Mouse (Mus musculus) hindbrain, embryonic 10.5 days (tissue): Measurements from ENCODE around the gene Ctsw. TPM values are rescaled to one million over a fixed set of nuclear protein-coding genes. Genes with fewer than 3 reads are reported as not detected.
"Not testable (repeated sequence)": the region's sequence is repeated elsewhere in the genome, so short reads cannot be mapped to it uniquely, and the experiment has no call there.

Experiments used
- DNase-seq: peaks from one replicate; pipeline ENCODE4 v3.0.0-alpha.2; 2017; ENCODE audit warnings: low spot score
- H3K27ac ChIP-seq: fragments of 300-500 bp; sonication (generic); 2 replicates; pipeline ENCODE4 v1.5.1; 2016; ENCODE audit warnings: mild to moderate bottlenecking, moderate library complexity
- H3K27me3 ChIP-seq: fragments of 300-500 bp; sonication (generic); 2 replicates; pipeline ENCODE4 v1.6.1; 2016; ENCODE audit warnings: mild to moderate bottlenecking; ENCODE audit not compliant: poor library complexity, insufficient read depth, severe bottlenecking
- H3K36me3 ChIP-seq: fragments of 300-500 bp; sonication (generic); 2 replicates; pipeline ENCODE4 v1.6.1; 2016; ENCODE audit warnings: mild to moderate bottlenecking, moderate library complexity
- H3K4me1 ChIP-seq: fragments of 300-500 bp; sonication (generic); replicated peaks from 2 replicates; pipeline ENCODE4 v1.6.1; 2016; ENCODE audit warnings: mild to moderate bottlenecking
- H3K4me3 ChIP-seq: fragments of 300-500 bp; sonication (generic); 2 replicates; pipeline ENCODE4 v1.5.1; 2016; ENCODE audit warnings: mild to moderate bottlenecking, moderate library complexity
- H3K9me3 ChIP-seq: fragments of 300-500 bp; sonication (generic); 2 replicates; pipeline ENCODE4 v1.6.1; 2016; ENCODE audit warnings: mild to moderate bottlenecking, moderate library complexity
- WGBS: fragments of 180-500 bp; shearing (Covaris S2); methylation state at CpG from one replicate; pipeline ENCODE4 v1.1.7; 2016; 5-methylcytosine and 5-hydroxymethylcytosine counted together
- polyA plus RNA-seq: library from polyadenylated mRNA; unstranded; fragments of >200 nt; fragmentation: Nextera tagmentation; extraction: Ambion mirVana; gene quantifications from 2 replicates; pipeline ENCODE4 v1.2.1, GENCODE M21; 2016

Ctsw gene
- polyA plus RNA-seq, 1 experiment from 2014 or later: 3.0 TPM

DNA sequence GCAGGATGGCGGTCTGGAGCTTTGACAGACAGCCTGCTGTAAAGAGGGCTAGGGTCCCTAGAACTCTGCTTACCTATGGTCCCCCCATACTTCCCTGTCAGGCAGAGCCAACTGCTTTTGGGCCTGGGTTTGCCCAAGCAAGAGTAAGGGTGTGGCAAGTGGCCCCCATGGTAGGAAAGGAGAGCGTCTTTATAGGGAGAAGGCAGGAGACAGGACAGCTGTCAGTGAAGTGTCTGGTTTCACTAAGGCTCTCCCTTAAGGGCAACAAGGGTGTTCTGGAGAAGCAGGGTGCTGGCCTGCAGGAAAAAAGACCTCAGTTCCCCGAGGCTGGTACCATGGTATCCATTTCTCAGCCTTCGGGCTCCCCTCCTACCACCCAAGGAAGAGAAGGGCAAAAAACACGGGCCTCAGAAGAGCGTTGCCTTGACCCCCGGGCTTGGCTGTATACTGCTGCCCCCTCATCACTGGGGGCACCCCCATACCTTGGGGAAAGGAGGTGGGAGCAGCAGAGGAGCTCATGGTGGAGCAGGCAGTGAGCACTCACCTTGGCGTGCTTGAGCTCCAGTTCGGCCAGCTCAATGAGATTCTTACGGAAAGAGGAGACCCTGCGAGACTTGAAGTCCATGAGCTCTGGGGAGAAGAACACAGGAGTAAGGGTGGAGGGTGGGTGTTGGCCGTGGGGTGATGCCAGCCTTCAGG is 27.2 kb upstream of the Ctsw start:
- no peaks in the 10 kb centered on the region for H3K27me3 ChIP-seq
- peaks cover 21% of the 10 kb centered on the region for H3K4me1 ChIP-seq
- WGBS: 84% methylated on average over 12 of the region's 12 CpGs
- peak overlapping the region; percentile 20 for H3K4me3 ChIP-seq
- no peak overlapping the region for H3K27ac ChIP-seq
- no peak for DNase-seq
- no peaks in the 10 kb centered on the region for H3K9me3 ChIP-seq
- H3K36me3 ChIP-seq: peaks cover 69% of the 10 kb centered on the region

- peaks cover 69% of the 10 kb centered on the region for H3K36me3 ChIP-seq
- no peak overlapping the region for H3K27ac ChIP-seq
- H3K27me3 ChIP-seq: no peaks in the 10 kb centered on the region
- peaks cover 31% of the 10 kb centered on the region for H3K4me1 ChIP-seq
- no peak for DNase-seq
- 82% methylated on average over 3 of the region's 3 CpGs for WGBS
- H3K4me3 ChIP-seq: no peak overlapping the region
- H3K9me3 ChIP-seq: no peaks in the 10 kb centered on the region
Observed at GRCm38 (mm10) chr19:5494314-5494713, 26.0 kb upstream of the Ctsw start.

GRCm38 (mm10) chr19:5493301-5493721 is 25.0 kb upstream of the Ctsw start:
- H3K4me3 ChIP-seq: peak overlapping the region; percentile 18; the same call in 1 of the 2 replicates
- H3K27me3 ChIP-seq, H3K9me3 ChIP-seq, DNase-seq, H3K27ac ChIP-seq: not testable (repeated sequence)
- H3K36me3 ChIP-seq: peaks cover 63% of the 10 kb centered on the region
- WGBS: 75% methylated on average over 9 of the region's 9 CpGs
- peaks cover 41% of the 10 kb centered on the region for H3K4me1 ChIP-seq

- H3K36me3 ChIP-seq: peaks cover 57% of the 10 kb centered on the region
- H3K27ac ChIP-seq: no peak overlapping the region
- H3K9me3 ChIP-seq: no peaks in the 10 kb centered on the region
- no peaks in the 10 kb centered on the region for H3K27me3 ChIP-seq
- DNase-seq: no peak
- 89% methylated on average over 4 of the region's 4 CpGs for WGBS
- H3K4me3 ChIP-seq: no peak overlapping the region; the same call in 1 of the 2 replicates
- H3K4me1 ChIP-seq: peaks cover 44% of the 10 kb centered on the region
Observed at GRCm38 (mm10) chr19:5492641-5493040, 24.3 kb upstream of the Ctsw start.

- WGBS: under 1% methylated on average over 59 of the region's 59 CpGs
- peaks cover 48% of the 10 kb centered on the region for H3K36me3 ChIP-seq
- H3K27ac ChIP-seq: peak overlapping the region; percentile 99
- H3K4me1 ChIP-seq: peaks cover 59% of the 10 kb centered on the region
- no peaks in the 10 kb centered on the region for H3K9me3 ChIP-seq
- H3K27me3 ChIP-seq: no peaks in the 10 kb centered on the region
- DNase-seq: peak; percentile 81
- H3K4me3 ChIP-seq: peak overlapping the region; percentile 99
Observed at GRCm38 (mm10) chr19:5490898-5491708, 22.8 kb upstream of the Ctsw start.

GRCm38 (mm10) chr19:5490313-5490897 is 22.1 kb upstream of the Ctsw start, which contains the start of gene Cfl1:
Cfl1 (plus strand) TSS chr19:5490455.
- Histone ChIP-seq H3K9me3 (no peaks in the 10 kb centered on the region), H3K27ac (peak within 1 kb of the TSS; percentile 99), H3K4me1 (peaks cover 57% of the 10 kb centered on the region), H3K36me3 (peaks cover 48% of the 10 kb centered on the region), H3K4me3 (peak within 1 kb of the TSS; percentile 99), H3K27me3 (no peaks in the 10 kb centered on the region)
- DNase-seq: peak; percentile 96
- under 1% methylated on average over 62 of the region's 62 CpGs for WGBS

DNA sequence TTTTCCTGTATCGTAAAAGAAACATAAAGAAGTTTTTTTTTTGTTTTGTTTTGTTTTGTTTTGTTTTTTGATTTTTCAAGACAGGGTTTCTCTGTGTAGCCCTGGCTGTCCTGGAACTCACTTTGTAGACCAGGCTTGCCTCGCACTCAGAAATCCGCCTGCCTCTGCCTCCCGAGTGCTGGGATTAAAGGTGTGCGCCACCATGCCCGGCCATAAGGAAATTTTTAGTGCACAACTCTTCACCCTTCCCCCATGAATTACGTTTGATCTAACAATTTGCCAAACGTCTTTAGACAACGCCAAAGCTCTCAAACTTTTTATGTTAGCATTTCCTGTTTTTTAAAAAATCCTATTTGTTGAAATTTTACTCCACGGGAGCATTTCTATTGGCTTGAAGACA is 21.4 kb upstream of the Ctsw start:
- Histone ChIP-seq H3K4me1 (peaks cover 57% of the 10 kb centered on the region), H3K4me3 (peak overlapping the region; percentile 99), H3K27ac (peak overlapping the region; percentile 99), H3K36me3 (peaks cover 49% of the 10 kb centered on the region)
- DNase-seq, H3K27me3 ChIP-seq, H3K9me3 ChIP-seq: not testable (repeated sequence)
- 58% methylated on average over 10 of the region's 10 CpGs for WGBS

DNA sequence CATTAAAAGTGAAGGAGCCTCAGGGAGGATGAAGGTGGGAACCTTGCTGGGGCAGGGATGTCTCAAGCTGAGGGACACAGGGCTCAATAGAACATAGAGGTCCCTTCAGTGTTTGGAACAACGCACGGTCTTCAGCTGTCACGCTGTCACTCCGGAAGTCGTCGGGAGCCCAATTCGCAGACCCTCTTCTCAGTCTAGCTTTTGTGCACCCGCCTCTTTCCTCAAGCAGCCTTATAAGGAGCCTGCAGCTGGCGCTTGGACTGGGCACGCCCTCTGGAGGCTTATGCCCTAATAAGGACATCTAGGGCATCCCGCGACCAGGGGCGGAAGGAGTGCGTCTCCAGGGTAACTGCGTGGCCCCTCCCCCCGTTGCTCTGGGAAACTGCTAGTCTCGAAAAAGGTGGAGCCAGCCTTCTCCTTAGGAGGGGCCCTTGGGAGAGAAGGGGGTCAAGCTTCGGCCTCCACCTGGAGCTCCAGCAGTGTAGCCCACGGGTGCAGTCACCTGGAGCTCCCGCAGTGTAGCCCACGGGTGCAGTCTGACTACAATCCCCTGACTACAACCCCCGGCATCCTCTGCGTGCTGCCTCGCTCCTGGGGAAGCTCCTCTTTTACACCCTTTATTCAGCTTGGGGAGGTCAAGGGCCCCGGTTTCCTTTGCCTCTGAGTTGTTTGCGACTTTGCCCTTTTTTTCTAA is 20.7 kb upstream of the Ctsw start:
- Histone ChIP-seq H3K27ac (peak overlapping the region; percentile 99), H3K4me1 (peaks cover 57% of the 10 kb centered on the region), H3K4me3 (peak overlapping the region; percentile 65), H3K27me3 (no peaks in the 10 kb centered on the region), H3K36me3 (peaks cover 49% of the 10 kb centered on the region), H3K9me3 (no peaks in the 10 kb centered on the region)
- peak; percentile 99 for DNase-seq
- WGBS: under 1% methylated on average over 26 of the region's 26 CpGs

GRCm38 (mm10) chr19:5487768-5488550 is 19.7 kb upstream of the Ctsw start, which contains the start of gene Mus81:
Mus81 (minus strand) TSS chr19:5488402.
- H3K9me3 ChIP-seq: no peaks in the 10 kb centered on the region
- peaks cover 52% of the 10 kb centered on the region for H3K4me1 ChIP-seq
- peak within 1 kb of the TSS; percentile 65 for H3K4me3 ChIP-seq
- H3K27me3 ChIP-seq: no peaks in the 10 kb centered on the region
- WGBS: under 1% methylated on average over 39 of the region's 39 CpGs
- H3K27ac ChIP-seq: peak within 1 kb of the TSS; percentile 99
- DNase-seq: peak; percentile 96
- peaks cover 49% of the 10 kb centered on the region for H3K36me3 ChIP-seq

DNA sequence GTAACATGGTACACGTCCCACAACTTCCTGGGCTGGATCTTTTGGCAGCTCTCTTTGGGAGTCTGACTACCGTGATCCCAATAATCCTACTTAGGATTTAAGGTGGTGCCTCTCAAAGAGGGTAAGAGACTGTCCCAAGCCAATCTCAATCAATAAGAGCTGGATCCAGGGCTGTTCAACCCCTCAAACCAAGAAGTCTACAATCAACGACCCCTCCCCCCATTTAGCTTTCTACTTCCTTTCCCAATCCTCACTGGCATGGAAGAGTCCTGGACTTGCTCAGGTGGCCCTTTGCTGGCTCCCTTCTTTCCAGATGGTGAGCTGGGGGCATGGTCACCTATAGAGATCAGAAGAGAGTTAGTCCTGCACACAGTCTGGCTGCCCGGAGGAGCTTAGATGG is 18.5 kb upstream of the Ctsw start:
- no peak overlapping the region for H3K27ac ChIP-seq
- WGBS: 97% methylated on average over 4 of the region's 4 CpGs
- peak overlapping the region; percentile 65 for H3K4me3 ChIP-seq

GRCm38 (mm10) chr19:5486286-5486685 is 18.0 kb upstream of the Ctsw start:
- H3K36me3 ChIP-seq: peaks cover 55% of the 10 kb centered on the region
- H3K4me3 ChIP-seq: no peak overlapping the region

More for the DNA sequence above, 18.5 kb upstream of the Ctsw start:
- H3K9me3 ChIP-seq: no peaks in the 10 kb centered on the region
- no peaks in the 10 kb centered on the region for H3K27me3 ChIP-seq
- peaks cover 50% of the 10 kb centered on the region for H3K36me3 ChIP-seq
- DNase-seq: no peak
- H3K4me1 ChIP-seq: peaks cover 40% of the 10 kb centered on the region

GRCm38 (mm10) chr19:5485821-5486220 is 17.5 kb upstream of the Ctsw start:
- Histone ChIP-seq H3K27me3 (no peaks in the 10 kb centered on the region), H3K4me1 (peaks cover 38% of the 10 kb centered on the region), H3K9me3 (no peaks in the 10 kb centered on the region), H3K27ac (no peak overlapping the region), H3K4me3 (no peak overlapping the region), H3K36me3 (peaks cover 59% of the 10 kb centered on the region)
- WGBS: 95% methylated on average over 7 of the region's 7 CpGs
- no peak for DNase-seq

More at GRCm38 (mm10) chr19:5486286-5486685, 18.0 kb upstream of the Ctsw start:
- Histone ChIP-seq H3K4me1 (peaks cover 38% of the 10 kb centered on the region), H3K27me3 (no peaks in the 10 kb centered on the region), H3K9me3 (no peaks in the 10 kb centered on the region), H3K27ac (no peak overlapping the region)
- WGBS: 88% methylated on average over 8 of the region's 8 CpGs
- DNase-seq: no peak
